Mouse (Mus musculus): Measurements from ENCODE around the gene Arfip1.
"Not testable (repeated sequence)": the region's sequence is repeated elsewhere in the genome, so short reads cannot be mapped to it uniquely, and the experiment has no call there.

Gene Arfip1

GRCm38 (mm10) chr3:84580716-84581115, 1.7 kb downstream of the Arfip1 start:
- in situ Hi-C loops (cut with MboI, MseI): no loop called here

GRCm38 (mm10) chr3:84570501-84570900, 11.9 kb downstream of the Arfip1 start:
- in situ Hi-C loops (cut with MboI, MseI): no loop called here

- in situ Hi-C loops (cut with MboI, MseI): no loop called here
Measured at GRCm38 (mm10) chr3:84569587-84569986, 12.8 kb downstream of the Arfip1 start.

GRCm38 (mm10) chr3:84568540-84568939, 13.9 kb downstream of the Arfip1 start:
- in situ Hi-C loops (cut with MboI, MseI): no loop called here

GRCm38 (mm10) chr3:84563415-84563814, 19.0 kb downstream of the Arfip1 start:
- in situ Hi-C loops (cut with MboI, MseI): no loop called here

- in situ Hi-C loops (cut with MboI, MseI): not testable (repeated sequence)
Measured at GRCm38 (mm10) chr3:84562911-84563310, 19.5 kb downstream of the Arfip1 start.

- in situ Hi-C loops (cut with MboI, MseI): no loop called here
Measured at GRCm38 (mm10) chr3:84558301-84558700, 24.1 kb downstream of the Arfip1 start.

GRCm38 (mm10) chr3:84555780-84556179, 26.6 kb downstream of the Arfip1 start:
- in situ Hi-C loops (cut with MboI, MseI): no loop called here

- in situ Hi-C loops (cut with MboI, MseI): loop anchor here (10.0 kb wide), 1 partner anchor 372 kb away; the partner anchor contains the start of gene Gm6525
Measured at GRCm38 (mm10) chr3:84547177-84547576, 35.2 kb downstream of the Arfip1 start.

- in situ Hi-C loops (cut with MboI, MseI): loop anchor here (5.0 to 10.0 kb wide), 3 partner anchors 200 to 368 kb away; partner anchors contain the start of gene Gm6525
Measured at GRCm38 (mm10) chr3:84542450-84542849, 40.0 kb downstream of the Arfip1 start.

GRCm38 (mm10) chr3:84541881-84542280, 40.5 kb downstream of the Arfip1 start:
- in situ Hi-C loops (cut with MboI, MseI): loop anchor here (5.0 to 10.0 kb wide), 3 partner anchors 200 to 367 kb away; partner anchors contain the start of gene Gm6525

GRCm38 (mm10) chr3:84540640-84541039, 41.8 kb downstream of the Arfip1 start:
- in situ Hi-C loops (cut with MboI, MseI): loop anchor here (5.0 to 10.0 kb wide), 3 partner anchors 198 to 366 kb away; partner anchors contain the start of gene Gm6525

- in situ Hi-C loops (cut with MboI, MseI): no loop called here
Measured at GRCm38 (mm10) chr3:84536987-84537386, 45.4 kb downstream of the Arfip1 start.

- in situ Hi-C loops (cut with MboI, MseI): no loop called here
Measured at GRCm38 (mm10) chr3:84533227-84533626, 49.2 kb downstream of the Arfip1 start.

- in situ Hi-C loops (cut with MboI, MseI): loop anchor here (10.0 kb wide), 1 partner anchor 174 kb away; no protein-coding TSS in a partner anchor
Measured at GRCm38 (mm10) chr3:84529021-84529420, 53.4 kb downstream of the Arfip1 start.

- in situ Hi-C loops (cut with MboI, MseI): loop anchor here (10.0 kb wide), 1 partner anchor 170 kb away; no protein-coding TSS in a partner anchor
Measured at GRCm38 (mm10) chr3:84524952-84525351, 57.5 kb downstream of the Arfip1 start.

GRCm38 (mm10) chr3:84516163-84516562, 66.3 kb downstream of the Arfip1 start:
- in situ Hi-C loops (cut with MboI, MseI): no loop called here

GRCm38 (mm10) chr3:84512774-84513515, 69.5 kb downstream of the Arfip1 start:
- in situ Hi-C loops (cut with MboI, MseI): no loop called here

- in situ Hi-C loops (cut with MboI, MseI): no loop called here
Measured at GRCm38 (mm10) chr3:84505193-84505592, 77.2 kb downstream of the Arfip1 start.

- in situ Hi-C loops (cut with MboI, MseI): no loop called here
Measured at GRCm38 (mm10) chr3:84504291-84504690, 78.1 kb downstream of the Arfip1 start.

GRCm38 (mm10) chr3:84502101-84502500, 80.3 kb downstream of the Arfip1 start:
- in situ Hi-C loops (cut with MboI, MseI): no loop called here

- in situ Hi-C loops (cut with MboI, MseI): no loop called here
Measured at GRCm38 (mm10) chr3:84500491-84500890, 81.9 kb downstream of the Arfip1 start.

- in situ Hi-C loops (cut with MboI, MseI): no loop called here
Measured at GRCm38 (mm10) chr3:84497718-84498117, 84.7 kb downstream of the Arfip1 start.

All from T-helper 1 cell (primary cell).